Mouse (Mus musculus): ENCODE data around the gene Ddx59.

DNA sequence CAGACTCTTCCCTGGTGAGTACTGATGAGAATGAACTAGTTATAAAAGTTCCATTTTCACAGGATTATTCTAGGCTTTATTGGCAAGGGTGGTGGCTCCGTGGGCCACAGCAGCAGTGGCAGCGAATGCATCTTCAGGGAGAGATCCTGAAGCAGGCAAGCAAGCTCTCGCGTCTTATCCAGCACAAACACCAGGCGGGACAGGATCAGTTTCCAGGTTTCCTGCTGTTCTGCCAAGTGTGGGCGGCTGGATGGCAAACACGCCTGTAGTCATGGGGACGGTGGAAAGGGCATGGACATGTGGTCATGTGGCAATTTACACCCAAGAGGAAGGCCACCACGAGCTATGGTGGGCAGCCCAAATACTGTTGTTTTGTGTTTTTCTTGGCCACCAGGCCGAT is 47.4 kb downstream of the Ddx59 start:
- no peak for TF ChIP-seq EP300 (optimal IDR thresholded peaks at IDR 0.05)
- no peak for TF ChIP-seq CTCF (IDR thresholded peaks at IDR 0.05; ENCODE audit: low read depth)
